Mouse (Mus musculus): ENCODE measurements around the gene Filip1.

Filip1 gene

DNA sequence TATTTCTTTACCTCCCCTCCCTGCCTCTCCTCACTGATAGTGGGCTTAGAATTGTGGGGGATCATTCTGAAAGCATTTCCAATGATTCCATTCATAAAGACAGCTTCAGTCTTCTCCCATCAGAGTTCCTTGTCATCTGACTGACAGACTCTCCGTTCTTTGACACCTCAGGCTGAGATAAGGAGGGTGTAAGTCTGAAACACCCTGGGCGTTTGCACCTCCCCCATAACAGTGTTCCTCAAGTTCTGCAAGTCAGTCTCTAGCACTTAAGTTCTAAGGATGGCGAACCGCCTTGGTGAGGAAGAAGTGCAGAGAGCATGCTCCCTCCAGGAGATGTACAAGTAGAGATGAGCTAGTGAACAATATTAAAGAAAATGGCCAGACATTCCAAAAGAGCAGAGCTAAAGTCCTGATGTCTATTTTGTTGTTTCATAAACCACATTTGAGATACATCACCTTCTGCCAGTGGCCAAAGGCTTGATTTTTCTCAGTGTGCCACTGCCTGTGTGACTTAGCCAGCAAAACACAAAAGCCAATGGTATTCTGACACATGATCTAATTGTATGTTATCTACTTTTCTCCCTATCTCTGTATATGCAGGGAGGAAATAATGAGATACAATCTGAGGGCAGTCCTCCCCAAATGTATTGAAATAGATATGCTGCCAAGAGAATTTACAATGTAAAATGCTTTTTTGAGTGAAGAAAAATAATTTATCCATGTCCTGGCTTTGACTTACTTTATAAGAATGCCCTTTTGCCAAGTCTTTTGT lies 118.6 kb downstream of the Filip1 start:
- no peak for DNase-seq

DNA sequence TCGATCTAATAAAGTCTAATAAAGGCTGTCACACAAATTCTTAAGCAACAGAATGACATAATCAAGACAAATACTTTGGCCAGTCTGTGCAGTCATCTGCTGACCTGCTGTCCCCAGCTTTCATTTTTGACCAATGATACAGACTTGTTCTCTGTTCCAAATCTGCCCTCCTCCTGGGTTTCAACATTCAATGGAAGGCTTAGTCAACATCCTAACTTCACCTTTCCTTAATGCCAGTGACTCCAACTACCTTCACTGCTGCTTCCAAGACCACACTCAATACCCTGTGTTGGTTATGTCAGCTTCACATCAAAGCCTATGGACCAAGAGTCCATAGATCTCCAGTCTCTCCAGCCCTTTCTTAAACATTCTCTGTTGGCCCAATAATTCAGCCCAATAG lies 120.5 kb downstream of the Filip1 start:
- no peak for DNase-seq

DNA sequence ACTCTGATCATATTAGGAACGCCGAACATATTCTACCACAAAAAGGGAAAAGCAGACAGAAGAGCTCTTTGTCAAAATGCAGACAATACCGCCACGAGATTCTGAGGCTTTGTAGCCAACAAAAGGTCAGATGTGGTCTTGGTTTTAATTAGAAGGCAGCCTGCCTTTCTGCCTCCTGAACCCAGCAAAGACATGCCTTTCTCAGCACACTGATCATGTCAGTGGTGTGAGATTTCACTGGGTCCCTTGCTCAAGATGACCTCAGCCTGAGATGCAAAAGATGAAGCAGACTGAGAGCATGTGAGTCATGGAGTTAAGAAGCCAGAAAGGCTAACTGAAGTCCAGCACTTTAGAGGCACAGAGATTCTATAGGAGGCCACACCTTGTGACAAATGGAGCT lies 122.2 kb downstream of the Filip1 start:
- DNase-seq = no peak

DNA sequence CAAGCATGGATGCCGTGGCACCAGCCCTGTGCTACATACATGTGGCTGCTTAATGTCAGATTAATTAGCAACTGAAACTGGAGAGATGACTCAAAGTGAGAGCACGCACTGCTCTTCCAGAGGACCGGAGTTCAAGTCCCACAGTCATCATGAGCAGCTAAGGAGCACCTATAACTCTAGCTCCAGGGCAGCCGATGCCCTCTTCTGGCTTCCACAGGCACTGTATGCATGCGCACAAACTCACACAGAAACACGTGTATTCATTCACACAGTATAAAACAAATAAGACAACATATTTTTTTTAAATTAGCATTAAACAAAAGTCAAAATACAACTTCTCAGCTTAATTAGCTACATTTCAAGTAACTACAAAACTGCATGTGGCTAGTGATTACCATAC lies 123.5 kb downstream of the Filip1 start:
- DNase-seq = no peak

DNA sequence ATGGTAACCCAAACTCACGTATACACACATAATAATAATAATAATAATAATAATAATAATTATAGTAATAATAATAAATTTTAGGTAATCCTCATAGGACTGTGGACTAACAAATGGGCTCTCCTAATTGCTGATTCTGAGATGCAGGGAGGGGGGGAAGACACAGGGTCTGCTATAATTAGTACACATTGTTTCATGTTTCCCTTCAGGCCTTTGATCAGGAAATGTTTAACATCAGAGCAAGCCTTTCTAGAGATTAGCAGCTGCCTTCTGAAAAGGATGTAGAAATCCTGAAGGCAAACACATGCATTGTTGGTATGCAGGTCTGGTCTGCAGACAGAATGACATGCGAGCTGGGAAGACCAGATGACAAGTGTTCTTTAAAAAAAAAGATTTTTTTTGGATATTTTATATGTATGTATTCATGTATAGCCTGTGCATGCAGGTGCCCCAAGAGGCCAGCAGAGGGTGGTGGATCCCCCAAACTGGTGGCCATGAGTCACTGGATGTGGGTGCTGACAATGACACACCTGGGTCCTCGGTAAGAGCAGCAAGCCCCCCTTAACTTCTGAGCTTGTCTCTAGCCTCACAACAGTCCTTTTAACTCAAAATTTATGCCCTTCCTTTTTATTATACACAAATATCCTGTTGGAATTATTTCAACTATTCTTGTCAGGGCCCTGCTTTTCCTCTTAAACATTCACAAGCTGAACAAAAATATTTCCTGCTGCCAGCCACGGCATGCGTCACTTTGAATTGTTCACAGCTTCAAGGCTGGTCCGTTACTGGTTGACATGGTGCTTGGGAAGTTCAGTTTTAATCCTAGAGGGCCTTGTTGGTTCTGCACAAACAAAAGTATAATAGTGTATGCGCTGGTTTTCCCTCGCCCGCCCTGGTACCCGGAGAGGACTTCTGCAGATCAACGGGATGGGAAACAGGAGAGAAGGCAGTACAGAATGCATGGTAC lies 127.1 kb downstream of the Filip1 start:
- no peak for DNase-seq

DNA sequence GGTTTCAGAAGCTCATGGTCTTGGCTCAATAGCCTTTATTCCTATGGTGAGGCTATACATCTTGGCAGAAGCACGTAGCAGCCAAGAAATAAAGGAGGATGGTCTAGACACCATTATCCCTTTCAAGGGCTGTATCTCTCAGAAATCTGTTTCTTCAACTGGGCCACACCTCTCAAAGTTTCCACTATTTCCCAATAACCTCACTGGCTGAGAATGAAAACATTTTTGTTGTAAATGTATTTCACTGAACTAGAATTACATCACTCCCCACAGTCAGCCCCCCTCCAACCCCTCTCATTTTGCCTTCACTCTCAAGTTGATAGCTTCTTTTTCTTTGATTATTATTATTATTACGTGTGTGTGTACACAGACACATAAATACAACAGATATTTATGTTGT lies 129.5 kb downstream of the Filip1 start:
- no peak for DNase-seq

DNA sequence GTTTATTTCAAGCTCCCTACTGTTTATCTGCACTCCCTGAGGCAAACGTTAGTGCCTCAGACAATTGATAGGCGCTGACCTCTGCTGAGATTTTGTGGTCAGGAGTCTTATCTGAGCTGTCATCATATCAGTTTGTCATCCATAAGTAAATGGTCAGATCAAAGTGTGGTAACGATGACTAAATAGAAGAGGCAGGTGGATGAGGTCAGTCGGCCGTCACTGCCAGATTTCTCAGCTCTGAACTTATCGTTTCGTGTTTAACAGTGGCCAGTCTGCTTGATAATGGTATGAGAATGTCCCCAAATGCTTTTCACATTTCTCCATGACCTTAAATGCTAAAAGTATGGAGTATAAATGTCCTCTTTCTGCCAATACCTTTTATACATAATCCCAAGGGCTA lies 132.6 kb downstream of the Filip1 start:
- DNase-seq = no peak

DNA sequence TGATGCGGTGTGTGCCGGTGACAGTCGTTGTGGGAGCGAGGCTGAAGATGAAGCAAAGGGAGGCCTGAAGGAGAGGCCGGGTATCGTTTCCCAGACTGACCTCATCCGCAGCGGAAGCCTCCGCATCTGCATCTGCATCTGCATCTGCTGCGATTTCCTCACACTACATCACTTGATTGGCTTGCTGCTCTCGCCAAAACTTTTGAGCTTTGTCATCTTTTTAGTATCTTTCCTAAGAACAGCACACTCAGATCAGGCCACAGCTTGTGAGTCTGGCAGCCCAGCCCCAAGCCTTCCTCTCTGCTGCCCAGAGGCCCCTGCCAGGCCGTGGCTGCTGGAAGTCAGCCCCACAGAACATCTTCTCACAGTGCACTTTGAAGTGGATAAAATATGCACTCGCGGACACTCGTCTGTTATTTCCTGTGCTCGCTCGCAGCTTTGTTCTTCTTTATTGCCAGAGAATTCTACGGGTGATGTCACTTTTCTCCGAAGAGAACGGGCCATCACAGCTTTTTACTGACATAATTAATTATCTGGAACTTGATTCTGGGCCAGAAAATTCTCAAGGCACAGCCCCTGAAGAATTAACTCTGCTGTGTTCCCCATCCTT lies 137.0 kb downstream of the Filip1 start:
- no peak for DNase-seq

DNA sequence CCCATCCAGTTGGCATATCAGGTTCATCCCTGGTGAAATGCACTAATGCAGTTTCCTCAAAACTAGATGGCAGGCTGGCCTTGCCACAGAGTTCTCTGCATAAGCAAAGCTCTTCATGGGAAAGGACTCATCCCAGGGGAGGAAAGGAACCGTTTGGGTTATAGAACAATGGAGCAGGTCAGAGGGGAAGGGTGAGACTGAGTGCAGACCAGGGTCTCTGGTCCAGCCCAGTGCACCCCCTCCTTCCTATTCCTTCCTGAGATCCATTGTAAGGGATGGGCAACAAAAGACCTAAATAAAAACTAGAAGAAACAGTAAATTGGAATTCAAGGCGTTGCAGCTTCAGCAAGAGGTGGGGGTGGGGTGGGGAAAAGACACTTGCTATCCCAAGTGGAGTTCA lies 140.1 kb downstream of the Filip1 start:
- DNase-seq = no peak

DNA sequence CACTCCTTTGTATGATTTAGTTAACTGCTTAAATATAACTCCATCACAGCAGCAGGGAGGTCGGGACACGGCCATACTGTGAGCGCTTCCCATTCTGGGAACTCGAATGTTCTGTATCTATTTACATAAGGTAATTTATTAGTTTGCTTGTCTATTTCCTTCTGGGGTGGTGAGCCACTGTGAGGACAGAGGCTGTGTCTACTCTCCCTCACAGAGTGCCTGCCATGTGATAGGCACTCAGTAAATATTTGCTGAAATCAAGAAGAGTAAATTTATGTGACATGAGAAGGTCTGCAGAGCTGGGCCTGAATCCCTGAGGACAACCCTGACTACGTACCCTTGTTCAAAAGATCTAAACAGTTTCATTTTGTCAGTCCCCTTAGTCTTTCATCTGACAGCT lies 143.1 kb downstream of the Filip1 start:
- DNase-seq = no peak

DNA sequence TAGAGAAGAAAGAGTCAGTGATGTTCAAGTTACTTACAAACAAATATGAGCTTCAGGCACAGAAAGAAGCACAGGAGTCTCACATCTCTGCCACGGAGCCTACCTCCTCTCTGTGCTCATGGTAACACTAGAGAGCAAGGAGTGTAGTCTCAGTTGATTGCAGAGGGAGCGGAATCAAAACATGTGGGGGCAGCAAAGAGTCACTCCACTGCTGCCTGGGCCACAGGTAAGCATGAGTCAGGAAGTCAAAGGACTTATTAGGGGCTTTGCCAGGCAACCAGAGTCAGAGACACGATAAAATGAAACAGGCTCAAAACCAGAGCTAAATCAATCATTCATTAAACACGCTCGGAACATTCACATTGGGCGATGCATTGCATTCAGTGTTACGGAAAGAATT lies 146.7 kb downstream of the Filip1 start:
- DNase-seq = no peak

DNA sequence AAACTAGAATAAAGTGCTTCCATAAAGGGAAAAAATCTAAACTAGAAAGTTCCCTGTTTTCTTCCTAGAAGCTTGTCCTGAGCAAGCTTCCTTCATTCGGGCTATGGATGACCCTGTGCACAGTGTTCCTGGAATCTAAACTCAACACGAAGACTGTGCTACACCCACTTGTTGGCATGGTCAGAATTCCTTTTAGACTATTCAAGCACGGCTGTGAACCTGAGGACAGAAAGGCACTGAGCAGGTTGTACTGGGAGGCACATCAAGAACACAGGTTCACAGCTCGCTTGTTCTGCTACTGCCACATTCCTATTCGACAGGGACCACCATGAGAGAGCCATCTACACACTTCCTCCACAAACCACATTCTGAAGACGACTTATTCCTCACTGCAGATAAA lies 150.1 kb downstream of the Filip1 start:
- DNase-seq = no peak

DNA sequence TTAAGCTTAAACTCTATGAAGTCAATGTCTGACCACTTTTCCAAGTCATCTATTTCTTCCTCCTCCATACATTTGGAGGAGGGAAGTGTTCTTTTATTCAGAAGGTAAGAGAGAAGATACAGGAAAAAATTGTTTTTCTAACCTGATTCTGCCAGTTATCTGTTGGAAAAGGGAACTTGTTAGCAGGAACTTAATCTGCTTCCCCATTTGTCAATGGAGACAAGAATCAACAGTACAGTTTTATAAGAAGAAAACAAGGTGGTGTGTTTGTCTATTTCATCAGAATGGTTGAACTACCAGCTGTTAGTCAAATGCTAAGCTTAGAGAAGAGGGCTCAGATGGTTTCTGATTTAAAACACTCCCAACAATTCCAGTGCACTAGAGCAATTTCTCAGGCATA lies 165.6 kb downstream of the Filip1 start:
- no peak for DNase-seq

DNA sequence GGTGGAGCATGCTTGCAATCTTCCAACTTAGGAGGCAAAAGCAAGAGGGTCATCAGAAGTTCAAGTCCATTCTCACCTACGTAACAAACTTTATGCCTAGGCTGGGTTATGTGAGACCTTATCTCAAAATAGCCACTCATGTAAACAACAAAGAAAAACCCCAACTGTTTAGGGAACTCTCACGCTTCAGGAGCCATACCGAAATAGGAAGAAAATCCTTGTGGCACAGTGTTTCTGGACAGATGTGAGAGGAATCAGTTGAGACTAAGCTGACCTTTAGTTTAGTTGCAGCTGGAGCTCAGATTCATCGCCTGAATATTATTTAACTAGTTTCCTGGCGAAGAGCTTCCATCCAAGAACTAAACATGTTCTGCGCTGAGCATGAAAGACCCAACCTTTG lies 170.0 kb downstream of the Filip1 start:
- DNase-seq = no peak

DNA sequence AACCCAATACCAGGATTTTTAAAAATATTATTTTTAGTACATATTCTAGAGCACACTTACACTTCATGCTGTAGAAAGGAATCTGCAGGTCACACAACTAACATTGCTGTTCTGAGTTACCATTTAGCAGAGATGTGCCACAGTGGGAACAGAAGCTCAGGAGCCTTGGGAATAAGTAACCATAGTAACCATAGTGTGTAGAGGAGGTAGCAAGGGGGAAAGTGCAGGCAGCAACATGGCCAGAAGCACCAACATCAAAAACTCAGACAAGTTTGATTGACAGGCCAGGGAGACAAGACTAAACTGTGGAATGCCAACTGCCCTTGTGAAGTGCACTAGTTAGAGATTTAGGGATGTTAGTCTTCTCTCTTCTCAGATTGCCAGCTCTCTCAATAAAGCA lies 170.6 kb downstream of the Filip1 start:
- DNase-seq = no peak

DNA sequence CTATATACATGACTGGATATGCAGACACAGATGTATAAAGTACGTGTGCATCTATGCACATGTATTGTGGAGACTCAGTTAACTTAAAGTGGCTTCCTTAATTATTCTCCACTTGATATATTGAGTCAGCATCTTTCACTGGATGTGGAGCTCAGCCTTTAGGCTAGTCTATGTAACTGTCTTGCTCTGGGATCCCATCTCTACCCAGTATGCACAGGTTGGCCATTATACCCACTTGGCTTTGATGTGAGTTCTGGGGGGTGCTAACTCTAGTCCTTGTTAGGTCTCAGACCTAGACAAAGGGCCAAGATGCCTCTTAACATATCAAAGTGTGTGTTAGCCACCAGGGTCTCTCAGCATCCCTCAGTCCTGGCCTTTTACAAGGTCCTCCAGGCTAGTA lies 181.4 kb downstream of the Filip1 start:
- no peak for DNase-seq

DNA sequence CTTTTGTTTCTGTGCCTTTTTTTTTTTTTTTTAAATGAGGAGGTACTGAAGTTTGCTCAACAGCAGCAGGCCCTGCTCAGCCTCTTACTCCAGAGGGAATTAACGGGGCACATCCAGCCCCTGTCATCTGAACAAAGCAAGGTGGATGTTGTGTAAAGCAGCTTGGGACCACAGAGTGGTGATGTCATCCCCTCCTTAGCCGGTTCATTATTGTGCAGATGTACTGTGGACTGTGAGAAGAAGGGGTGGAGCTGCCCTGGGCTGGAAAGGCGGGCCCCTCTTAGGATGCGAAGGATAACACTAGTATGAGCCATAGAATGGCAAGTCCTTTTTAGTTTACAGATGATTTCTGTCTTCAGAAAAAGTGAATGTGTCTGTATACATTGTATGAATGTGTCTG lies 181.8 kb downstream of the Filip1 start:
- no peak for DNase-seq

DNA sequence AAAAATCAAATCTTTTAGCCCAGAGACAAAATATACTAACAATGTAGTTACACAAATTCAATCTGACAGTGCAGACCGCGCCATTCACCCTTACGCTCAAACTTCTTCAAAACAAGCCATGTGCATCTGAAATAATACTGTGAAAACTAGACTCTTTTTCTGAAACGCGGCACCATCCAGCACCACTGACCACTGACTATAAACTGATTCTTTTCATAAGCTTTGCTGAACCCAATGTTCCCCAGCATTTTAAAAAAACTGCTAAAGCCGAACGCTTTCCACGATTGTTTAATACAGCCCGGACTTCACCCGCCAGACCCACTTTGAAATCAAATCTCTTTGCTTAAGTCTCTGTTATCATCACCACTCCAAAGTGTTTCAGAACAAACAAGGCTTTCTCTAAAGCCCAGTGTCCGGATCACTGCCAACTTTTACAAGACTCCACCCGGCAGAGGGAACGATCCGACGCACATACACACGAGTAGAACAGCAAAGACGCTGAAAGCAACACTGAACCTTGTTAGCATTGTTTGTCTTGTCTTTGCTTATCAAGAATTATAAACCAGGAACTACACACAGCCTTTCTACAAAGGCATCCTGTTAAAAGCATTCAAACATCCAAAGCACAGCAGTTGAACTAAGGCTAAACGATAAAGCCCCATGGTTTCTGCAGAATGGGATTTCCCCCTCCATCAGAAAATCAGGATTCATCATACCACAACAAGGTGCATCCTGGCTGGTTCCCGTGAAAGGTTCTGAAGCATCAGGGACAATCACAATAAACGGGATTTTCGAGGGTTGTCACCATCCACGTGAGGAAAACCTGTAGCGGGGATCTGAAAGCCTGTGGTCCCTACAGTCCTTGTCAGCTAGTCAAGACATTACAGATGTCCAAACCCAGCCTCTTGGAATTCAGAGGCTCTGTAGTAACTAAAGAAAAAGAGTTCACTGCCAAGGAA lies 182.5 kb downstream of the Filip1 start:
- DNase-seq = no peak

DNA sequence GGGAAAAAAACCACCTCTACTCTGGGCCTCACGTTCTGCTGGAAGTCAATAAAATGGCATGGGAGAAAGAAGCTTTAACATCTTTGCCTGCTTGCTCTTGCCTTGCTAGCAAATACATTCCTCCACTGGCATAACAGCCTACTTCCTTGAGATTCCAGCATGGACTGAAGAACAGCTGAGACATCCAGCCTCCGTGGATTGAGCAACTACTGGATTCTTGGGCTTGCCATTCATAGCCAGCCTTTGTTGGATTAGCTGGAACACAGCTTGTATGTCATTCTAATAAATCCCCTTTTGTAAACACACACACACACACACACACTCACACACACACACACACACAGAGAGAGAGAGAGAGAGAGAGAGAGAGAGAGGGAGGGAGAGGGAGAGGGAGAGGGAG lies 185.6 kb downstream of the Filip1 start:
- DNase-seq = no peak

DNA sequence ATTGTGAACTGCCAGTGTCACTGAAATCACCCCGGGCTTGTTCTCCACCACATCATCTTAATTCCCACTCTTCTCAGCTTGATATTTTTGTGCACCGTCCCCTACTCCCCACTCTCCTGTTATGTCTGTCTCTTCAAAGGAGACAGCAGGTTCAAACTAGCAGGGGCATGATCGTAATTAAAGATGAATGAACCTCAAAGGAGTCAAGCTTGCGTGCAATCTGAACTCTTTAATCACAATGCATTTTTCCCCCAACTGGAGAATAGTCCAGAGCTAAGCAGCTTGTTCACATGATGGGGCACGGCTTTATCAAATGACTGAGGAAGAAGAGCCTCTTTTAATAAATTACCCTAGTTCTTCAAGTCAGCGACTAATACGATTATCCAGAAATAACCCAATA lies 187.1 kb downstream of the Filip1 start:
- DNase-seq = no peak

DNA sequence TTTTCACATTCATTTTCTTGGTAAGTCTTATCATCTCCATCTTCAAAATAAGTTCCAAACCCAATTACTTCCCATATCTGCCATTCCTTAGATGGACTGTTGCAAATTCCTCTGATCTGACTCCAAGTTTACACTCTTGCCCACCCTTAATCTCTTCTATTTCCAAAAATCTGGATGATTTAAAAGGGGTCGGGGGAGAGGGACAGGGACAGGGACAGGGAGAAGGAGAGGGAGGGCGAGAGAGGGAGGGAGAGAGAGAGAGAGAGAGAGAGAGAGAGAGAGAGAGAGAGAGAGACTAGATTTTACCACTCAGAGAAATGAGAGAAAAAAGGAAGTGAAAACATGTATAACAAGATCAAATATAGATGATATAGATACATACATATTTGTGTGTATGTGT lies 188.8 kb downstream of the Filip1 start:
- DNase-seq = no peak

DNA sequence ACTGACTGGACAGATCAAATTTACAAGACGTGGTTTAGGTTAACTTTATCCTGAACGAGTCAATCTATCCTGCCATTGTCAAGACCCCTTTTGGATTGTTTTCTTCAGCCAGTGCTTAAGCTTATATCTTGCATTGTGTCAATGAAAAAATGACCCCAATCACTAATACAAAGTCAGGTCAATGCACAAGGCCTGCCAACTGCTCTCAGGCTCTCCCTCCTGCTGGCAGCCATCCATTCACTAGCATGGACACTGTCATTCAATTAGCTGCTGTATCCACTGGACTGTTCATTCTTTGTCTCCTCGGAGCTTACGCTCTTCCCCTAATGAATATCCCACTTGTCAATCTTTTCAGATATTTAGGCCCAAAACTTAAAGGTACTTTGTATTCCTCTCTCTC lies 189.2 kb downstream of the Filip1 start:
- no peak for DNase-seq

DNA sequence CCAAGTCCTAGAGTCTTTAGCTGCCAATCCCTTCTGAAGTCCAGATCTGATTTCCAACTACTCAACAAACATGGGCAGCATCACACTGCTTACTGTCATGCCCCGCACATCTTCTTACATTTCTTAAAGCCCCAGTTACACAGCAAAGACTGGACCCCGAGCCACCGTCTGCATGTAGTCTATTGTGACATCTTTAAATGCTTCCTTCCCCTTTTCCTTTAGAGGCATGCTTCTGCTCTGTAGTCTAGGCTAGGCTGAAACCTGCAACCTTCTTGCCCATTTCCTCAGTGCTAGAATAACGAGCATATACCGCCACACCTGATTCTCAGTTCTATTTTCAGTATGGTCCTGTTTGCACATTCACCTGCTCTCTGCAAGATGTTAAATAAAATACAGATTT lies 196.2 kb downstream of the Filip1 start:
- no peak for DNase-seq
